Mouse (Mus musculus) hindbrain, embryonic 13.5 days (tissue): ENCODE measurements around the gene Sbno2. TPM values are rescaled to one million over a fixed set of nuclear protein-coding genes. Genes with fewer than 3 reads are reported as not detected.

Experiments
- ATAC-seq: fragments of 200-750 bp; cut with Nextera tagmentation; 2 replicates; pipeline ENCODE4 v1.8.0; 2017; ENCODE audit warnings: moderate TSS enrichment; ENCODE audit not compliant: low FRiP score
- H3K27ac ChIP-seq: fragments of 300-500 bp; sonication (generic); 2 replicates; pipeline ENCODE4 v1.5.1; 2015; ENCODE audit warnings: inconsistent platforms, mild to moderate bottlenecking, moderate library complexity
- H3K27me3 ChIP-seq: fragments of 300-500 bp; sonication (generic); 2 replicates; pipeline ENCODE4 v1.6.1; 2015; ENCODE audit warnings: mild to moderate bottlenecking, inconsistent platforms
- H3K36me3 ChIP-seq: fragments of 300-500 bp; sonication (generic); 2 replicates; pipeline ENCODE4 v1.6.1; 2015; ENCODE audit warnings: mild to moderate bottlenecking, inconsistent platforms
- H3K4me1 ChIP-seq: fragments of 300-500 bp; sonication (generic); replicated peaks from 2 replicates; pipeline ENCODE4 v1.6.1; 2015; ENCODE audit warnings: inconsistent platforms
- H3K4me2 ChIP-seq: fragments of 300-500 bp; sonication (generic); 2 replicates; pipeline ENCODE4 v1.6.1; 2015; ENCODE audit warnings: inconsistent platforms, mild to moderate bottlenecking, moderate library complexity
- H3K4me3 ChIP-seq: fragments of 300-500 bp; sonication (generic); 2 replicates; pipeline ENCODE4 v1.5.1; 2015; ENCODE audit warnings: mild to moderate bottlenecking, inconsistent platforms
- H3K9ac ChIP-seq: fragments of 300-500 bp; sonication (generic); 2 replicates; pipeline ENCODE4 v1.6.1; 2015; ENCODE audit warnings: mild to moderate bottlenecking, inconsistent platforms
- H3K9me3 ChIP-seq: fragments of 300-500 bp; sonication (generic); 2 replicates; pipeline ENCODE4 v1.6.1; 2016; ENCODE audit warnings: inconsistent platforms
- WGBS: fragments of 180-500 bp; shearing (Covaris S2); methylation state at CpG from one replicate; pipeline ENCODE4 v1.1.7; 2015; 5-methylcytosine and 5-hydroxymethylcytosine counted together
- polyA plus RNA-seq: library from polyadenylated mRNA; unstranded; fragments of >200 nt; fragmentation: Nextera tagmentation; extraction: Ambion mirVana; gene quantifications from 2 replicates; pipeline ENCODE4 v1.2.1, GENCODE M21; 2015

Gene Sbno2
- polyA plus RNA-seq, 1 experiment from 2014 or later = 13.6 TPM

GRCm38 (mm10) chr10:80032799-80033480 is 72.4 kb downstream of the Sbno2 start:
- no peak for ATAC-seq
- no peaks in the 10 kb centered on the region for H3K27me3 ChIP-seq
- peaks cover 36% of the 10 kb centered on the region for H3K36me3 ChIP-seq
- no peak overlapping the region; the same call in 1 of the 2 replicates for H3K9ac ChIP-seq
- H3K9me3 ChIP-seq = no peaks in the 10 kb centered on the region
- no peak overlapping the region for H3K4me2 ChIP-seq
- H3K27ac ChIP-seq = no peak overlapping the region
- H3K4me1 ChIP-seq = peaks cover 18% of the 10 kb centered on the region
- 62% methylated on average over 5 of the region's 5 CpGs for WGBS
- no peak overlapping the region for H3K4me3 ChIP-seq

GRCm38 (mm10) chr10:80030736-80031135 is 74.6 kb downstream of the Sbno2 start:
- 0 out of 2 replicates have a peak, but pooled peaks cover 7% of the 10 kb centered on the region for H3K4me1 ChIP-seq
- no peak overlapping the region for H3K4me3 ChIP-seq
- no peak overlapping the region for H3K27ac ChIP-seq
- peak overlapping the region; percentile 0; the same call in 1 of the 2 replicates for H3K9ac ChIP-seq
- no peaks in the 10 kb centered on the region for H3K27me3 ChIP-seq
- ATAC-seq = no peak
- no peaks in the 10 kb centered on the region for H3K9me3 ChIP-seq
- H3K36me3 ChIP-seq = peaks cover 14% of the 10 kb centered on the region
- H3K4me2 ChIP-seq = no peak overlapping the region
- WGBS = 81% methylated on average over 17 of the region's 17 CpGs

GRCm38 (mm10) chr10:80030191-80030590 is 75.2 kb downstream of the Sbno2 start:
- H3K4me1 ChIP-seq = 0 out of 2 replicates have a peak, but pooled peaks cover 7% of the 10 kb centered on the region
- no peak overlapping the region for H3K9ac ChIP-seq
- 75% methylated on average over 9 of the region's 9 CpGs for WGBS
- no peak overlapping the region for H3K4me3 ChIP-seq
- no peaks in the 10 kb centered on the region for H3K27me3 ChIP-seq
- H3K4me2 ChIP-seq = no peak overlapping the region
- H3K36me3 ChIP-seq = peaks cover 8% of the 10 kb centered on the region
- ATAC-seq = no peak
- no peak overlapping the region for H3K27ac ChIP-seq
- H3K9me3 ChIP-seq = no peaks in the 10 kb centered on the region

GRCm38 (mm10) chr10:80028521-80028846 is 76.9 kb downstream of the Sbno2 start:
- no peak overlapping the region for H3K27ac ChIP-seq
- no peak overlapping the region for H3K9ac ChIP-seq
- H3K4me3 ChIP-seq = no peak overlapping the region
- no peak for ATAC-seq
- 0 out of 2 replicates have a peak, but pooled peaks cover 3% of the 10 kb centered on the region for H3K4me1 ChIP-seq
- no peak overlapping the region for H3K4me2 ChIP-seq
- 95% methylated on average over 13 of the region's 13 CpGs for WGBS
- no peaks in the 10 kb centered on the region for H3K27me3 ChIP-seq
- H3K36me3 ChIP-seq = no peaks in the 10 kb centered on the region
- H3K9me3 ChIP-seq = no peaks in the 10 kb centered on the region

- Histone ChIP-seq H3K4me3 (no peak overlapping the region), H3K9me3 (no peaks in the 10 kb centered on the region), H3K4me1 (0 out of 2 replicates have a peak, but pooled peaks cover under 1% of the 10 kb centered on the region), H3K9ac (no peak overlapping the region), H3K4me2 (no peak overlapping the region), H3K36me3 (no peaks in the 10 kb centered on the region), H3K27me3 (no peaks in the 10 kb centered on the region), H3K27ac (no peak overlapping the region)
- no peak for ATAC-seq
- WGBS = 76% methylated on average over 20 of the region's 20 CpGs
Observed at GRCm38 (mm10) chr10:80027681-80028520, 77.5 kb downstream of the Sbno2 start.

- WGBS = 60% methylated on average over 12 of the region's 12 CpGs
Observed at GRCm38 (mm10) chr10:80025889-80026288, 79.5 kb downstream of the Sbno2 start.

GRCm38 (mm10) chr10:80025463-80025862 is 79.9 kb downstream of the Sbno2 start:
- H3K9ac ChIP-seq = no peak overlapping the region
- no peaks in the 10 kb centered on the region for H3K9me3 ChIP-seq
- H3K27ac ChIP-seq = no peak overlapping the region
- H3K4me1 ChIP-seq = no peaks in the 10 kb centered on the region
- peaks cover 9% of the 10 kb centered on the region; the same call in 1 of the 2 replicates for H3K27me3 ChIP-seq
- no peak for ATAC-seq
- H3K4me3 ChIP-seq = no peak overlapping the region
- no peaks in the 10 kb centered on the region for H3K36me3 ChIP-seq
- H3K4me2 ChIP-seq = no peak overlapping the region
- WGBS = 75% methylated on average over 10 of the region's 10 CpGs

More at GRCm38 (mm10) chr10:80025889-80026288, 79.5 kb downstream of the Sbno2 start:
- no peaks in the 10 kb centered on the region for H3K36me3 ChIP-seq
- H3K4me1 ChIP-seq = no peaks in the 10 kb centered on the region
- H3K9me3 ChIP-seq = no peaks in the 10 kb centered on the region
- H3K27me3 ChIP-seq = 0 out of 2 replicates have a peak, but pooled peaks cover 6% of the 10 kb centered on the region
- no peak overlapping the region for H3K4me2 ChIP-seq
- H3K9ac ChIP-seq = no peak overlapping the region
- no peak overlapping the region for H3K4me3 ChIP-seq
- no peak overlapping the region for H3K27ac ChIP-seq
- ATAC-seq = no peak

GRCm38 (mm10) chr10:80025044-80025347 is 80.4 kb downstream of the Sbno2 start:
- Histone ChIP-seq H3K4me3 (no peak overlapping the region), H3K4me1 (no peaks in the 10 kb centered on the region), H3K27ac (no peak overlapping the region), H3K36me3 (no peaks in the 10 kb centered on the region), H3K9me3 (no peaks in the 10 kb centered on the region), H3K9ac (no peak overlapping the region), H3K4me2 (no peak overlapping the region), H3K27me3 (peaks cover 14% of the 10 kb centered on the region)
- WGBS = 58% methylated on average over 4 of the region's 4 CpGs
- ATAC-seq = no peak

GRCm38 (mm10) chr10:80024229-80025043 is 80.9 kb downstream of the Sbno2 start:
- no peak overlapping the region for H3K9ac ChIP-seq
- no peaks in the 10 kb centered on the region for H3K9me3 ChIP-seq
- H3K4me1 ChIP-seq = 0 out of 2 replicates have a peak, but pooled peaks cover 5% of the 10 kb centered on the region
- peaks cover 20% of the 10 kb centered on the region for H3K27me3 ChIP-seq
- WGBS = 78% methylated on average over 15 of the region's 15 CpGs
- no peaks in the 10 kb centered on the region for H3K36me3 ChIP-seq
- H3K4me2 ChIP-seq = no peak overlapping the region
- no peak overlapping the region for H3K4me3 ChIP-seq
- no peak for ATAC-seq
- no peak overlapping the region for H3K27ac ChIP-seq

GRCm38 (mm10) chr10:80023758-80024157 is 81.6 kb downstream of the Sbno2 start:
- Histone ChIP-seq H3K4me3 (no peak overlapping the region), H3K4me2 (no peak overlapping the region), H3K4me1 (0 out of 2 replicates have a peak, but pooled peaks cover 6% of the 10 kb centered on the region), H3K27ac (no peak overlapping the region), H3K9ac (no peak overlapping the region), H3K27me3 (peaks cover 26% of the 10 kb centered on the region), H3K36me3 (no peaks in the 10 kb centered on the region), H3K9me3 (no peaks in the 10 kb centered on the region)
- 86% methylated on average over 5 of the region's 5 CpGs for WGBS
- ATAC-seq = no peak

GRCm38 (mm10) chr10:80022806-80023205 is 82.6 kb downstream of the Sbno2 start:
- Histone ChIP-seq H3K27me3 (peaks cover 32% of the 10 kb centered on the region), H3K9me3 (no peaks in the 10 kb centered on the region), H3K27ac (no peak overlapping the region), H3K4me2 (no peak overlapping the region), H3K4me1 (0 out of 2 replicates have a peak, but pooled peaks cover 6% of the 10 kb centered on the region), H3K36me3 (no peaks in the 10 kb centered on the region), H3K4me3 (no peak overlapping the region), H3K9ac (no peak overlapping the region)
- WGBS = 95% methylated on average over 8 of the region's 8 CpGs
- no peak for ATAC-seq

GRCm38 (mm10) chr10:80022164-80022563 is 83.2 kb downstream of the Sbno2 start:
- H3K4me1 ChIP-seq = 0 out of 2 replicates have a peak, but pooled peaks cover 6% of the 10 kb centered on the region
- no peak overlapping the region for H3K27ac ChIP-seq
- no peaks in the 10 kb centered on the region for H3K36me3 ChIP-seq
- WGBS = 91% methylated on average over 12 of the region's 12 CpGs
- no peak overlapping the region for H3K4me2 ChIP-seq
- ATAC-seq = no peak
- H3K9ac ChIP-seq = no peak overlapping the region
- H3K9me3 ChIP-seq = no peaks in the 10 kb centered on the region
- no peak overlapping the region for H3K4me3 ChIP-seq
- peaks cover 39% of the 10 kb centered on the region for H3K27me3 ChIP-seq
